Mouse (Mus musculus): ENCODE results near the gene Gm5447.

Gene Gm5447

DNA sequence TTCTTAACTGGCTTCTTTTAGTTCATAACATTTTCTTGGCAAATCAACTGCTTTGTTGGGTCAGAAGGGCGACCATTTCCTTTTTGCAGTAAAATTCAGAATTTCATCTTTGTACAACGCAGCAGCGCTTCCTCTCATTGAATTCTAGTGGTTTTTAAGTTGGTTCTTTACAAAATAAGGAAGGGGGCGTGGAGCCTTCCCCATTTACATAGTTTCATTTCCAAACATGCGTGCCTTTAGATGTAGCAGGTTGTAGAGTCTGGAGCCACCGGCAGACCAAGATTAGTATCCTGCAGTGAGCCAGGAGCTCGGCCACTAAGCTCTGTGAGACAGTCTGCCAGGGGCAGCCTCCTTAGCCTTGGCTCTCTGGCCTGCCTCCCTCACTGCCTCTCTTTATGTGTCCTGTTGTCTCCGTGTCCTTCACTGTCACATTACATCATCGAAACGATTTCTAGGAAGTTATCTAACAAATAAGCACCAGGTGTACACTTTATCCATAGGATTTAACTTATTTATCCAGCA lies 13.0 kb downstream of the Gm5447 start:
- no peak for DNase-seq (ENCODE audit: low read depth, low spot score)

DNA sequence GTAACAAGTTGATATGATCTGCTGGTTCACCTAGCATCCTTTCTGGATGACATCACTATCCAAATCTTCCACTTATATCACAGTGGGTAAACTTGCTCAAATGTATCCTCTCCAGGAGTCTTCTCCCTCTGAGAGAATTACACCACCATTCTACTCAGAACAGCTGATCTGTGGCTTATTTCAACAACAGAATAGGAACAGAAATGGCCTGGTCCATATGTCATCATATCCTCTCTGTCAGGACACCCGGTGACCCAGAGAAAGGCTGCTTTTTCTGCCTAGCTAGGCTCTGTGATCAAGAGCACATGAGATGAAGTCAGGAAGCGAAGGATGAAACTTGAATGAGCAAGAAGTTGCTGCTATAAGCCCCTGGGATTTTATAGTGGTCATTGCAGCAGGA lies 13.7 kb downstream of the Gm5447 start:
- no peak for DNase-seq (ENCODE audit: low read depth, low spot score)

DNA sequence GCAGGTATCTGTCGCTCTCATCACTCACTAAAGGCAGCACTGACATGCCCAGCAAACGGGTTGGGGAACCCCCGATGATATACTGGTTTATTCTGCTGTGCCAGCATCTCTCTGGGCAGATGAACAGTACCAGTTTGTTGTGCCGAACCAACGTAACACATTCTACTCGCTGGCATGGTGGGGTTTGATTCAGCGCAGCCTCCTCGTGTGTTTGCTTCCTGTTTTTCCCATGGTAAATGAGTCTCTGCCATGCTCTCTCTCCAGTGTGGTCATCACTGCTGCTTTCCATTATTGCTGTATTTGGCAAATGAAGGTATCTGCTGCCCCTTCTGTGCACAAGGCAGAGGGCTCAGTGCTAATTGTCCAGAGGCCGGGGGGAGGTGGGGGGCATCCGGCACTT lies 15.7 kb downstream of the Gm5447 start:
- DNase-seq (ENCODE audit: low read depth, low spot score) = no peak

DNA sequence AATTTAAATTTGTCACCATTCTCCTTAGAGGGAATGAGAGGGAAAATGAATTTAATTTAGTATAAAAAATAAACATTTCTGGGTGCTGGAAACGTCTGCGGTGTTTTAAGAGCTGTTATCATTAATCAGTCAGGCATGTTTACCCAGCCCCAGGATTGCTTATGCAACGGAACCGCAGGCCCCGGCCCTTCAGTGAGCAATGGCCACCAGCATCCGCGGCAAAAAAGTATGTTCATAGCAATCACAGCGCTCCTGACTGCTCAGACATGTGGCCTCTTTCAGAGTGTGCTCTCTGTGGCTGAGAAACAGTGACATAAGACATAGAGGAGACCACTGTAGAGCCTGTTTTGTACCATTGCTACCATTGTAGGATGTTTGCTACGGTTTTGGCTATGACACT lies 16.2 kb downstream of the Gm5447 start:
- DNase-seq (ENCODE audit: low read depth, low spot score) = no peak

DNA sequence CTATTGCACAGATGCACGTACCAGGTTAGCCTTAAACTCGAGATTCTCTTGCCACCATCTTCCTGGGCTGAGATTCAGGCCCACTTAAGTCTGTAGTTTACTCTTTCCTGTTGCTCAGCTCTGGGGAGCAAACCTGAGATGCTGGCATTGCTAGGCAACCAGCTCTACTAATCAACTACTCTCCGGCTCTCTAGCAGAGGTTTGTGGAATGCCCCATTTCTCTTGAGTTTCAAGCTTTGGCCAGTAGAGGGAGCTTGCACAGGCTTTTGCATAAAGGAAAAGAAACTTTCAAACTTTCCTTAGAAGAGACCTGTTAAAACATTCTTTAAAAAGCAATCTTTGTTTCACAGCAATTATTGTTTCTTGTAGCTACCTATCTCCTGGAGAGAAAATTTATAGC lies 19.8 kb downstream of the Gm5447 start:
- DNase-seq (ENCODE audit: low read depth, low spot score) = peak; percentile 60

DNA sequence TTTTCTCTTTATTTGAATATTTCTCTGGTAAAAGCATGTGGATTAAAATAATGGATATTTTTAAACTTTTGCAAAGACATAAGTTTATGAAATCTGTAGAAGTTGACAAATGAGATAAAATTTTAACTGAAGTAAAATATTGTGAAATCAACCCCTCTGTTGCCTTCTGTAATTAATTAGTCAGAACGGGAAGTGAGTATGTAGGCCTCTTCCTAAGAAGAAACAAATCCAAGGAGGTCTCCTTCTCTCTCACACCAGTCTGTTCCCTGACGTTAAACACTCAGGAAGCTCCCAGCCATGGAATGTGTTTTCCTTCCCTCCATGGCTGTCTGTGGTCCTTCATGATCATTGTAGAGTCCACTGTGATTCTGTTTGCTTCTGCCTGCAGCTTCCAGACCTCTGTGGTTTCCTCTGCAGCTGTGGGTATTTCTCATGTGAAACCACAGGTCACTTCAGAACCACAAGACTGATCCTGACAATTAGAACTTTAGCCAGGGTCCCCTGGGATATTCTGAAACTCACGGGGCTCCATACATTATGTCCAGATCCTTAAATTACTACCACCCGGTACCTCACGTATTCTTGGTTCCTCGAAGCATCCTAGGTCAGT lies 20.4 kb downstream of the Gm5447 start:
- no peak for DNase-seq (ENCODE audit: low read depth, low spot score)

DNA sequence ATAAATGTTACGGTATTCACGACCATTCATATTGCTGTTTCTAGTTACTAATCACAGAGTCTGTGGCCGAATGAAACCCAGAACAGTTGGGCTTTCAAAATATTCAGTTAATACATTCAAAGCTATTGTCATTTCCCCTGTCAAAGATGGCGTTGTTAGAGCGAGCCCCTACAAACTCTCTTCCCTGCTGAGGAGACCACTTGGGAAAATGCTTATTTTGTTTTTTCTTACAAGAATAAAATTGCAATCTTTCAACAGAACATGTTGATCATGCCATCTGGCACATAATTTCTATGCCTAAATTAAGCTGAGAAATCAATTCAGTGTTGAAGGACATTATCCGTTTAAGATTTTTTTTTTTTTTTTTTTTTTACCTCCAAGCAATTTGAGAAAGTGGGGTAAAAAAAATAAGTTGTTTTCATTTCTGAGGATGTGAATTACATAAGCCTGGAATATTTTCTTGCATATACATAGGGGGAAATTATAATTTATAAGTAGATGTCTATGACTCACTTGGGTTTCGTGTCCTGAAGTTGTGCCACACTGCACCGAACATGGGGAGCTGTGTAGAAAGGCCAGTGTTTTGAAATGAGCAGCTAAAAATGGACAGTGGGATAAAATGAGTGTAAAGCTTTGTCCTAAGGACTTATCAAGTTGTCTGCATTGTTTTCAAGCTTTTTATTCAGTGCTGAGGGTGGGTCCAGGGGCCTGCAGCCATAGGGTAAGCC lies 23.7 kb downstream of the Gm5447 start:
- DNase-seq (ENCODE audit: low read depth, low spot score) = no peak

DNA sequence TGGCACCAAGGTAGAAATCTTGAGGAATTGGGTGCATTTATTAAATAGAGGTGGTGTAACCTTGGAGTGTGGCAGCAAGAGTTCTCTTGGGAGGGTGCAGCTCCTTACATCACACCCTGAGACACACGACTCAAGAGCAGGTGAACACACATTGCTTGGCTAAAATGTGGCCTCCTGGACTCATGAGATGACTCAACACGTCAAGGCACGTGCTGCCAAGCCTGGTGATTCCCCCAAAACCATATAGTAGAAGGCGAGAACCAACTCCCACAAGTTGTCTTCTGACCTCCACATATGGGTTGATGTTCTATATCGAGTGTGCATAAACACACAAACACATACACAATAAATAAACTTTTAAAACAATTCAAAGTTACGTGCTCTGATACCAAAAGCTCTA lies 25.8 kb downstream of the Gm5447 start:
- DNase-seq (ENCODE audit: low read depth, low spot score) = no peak

DNA sequence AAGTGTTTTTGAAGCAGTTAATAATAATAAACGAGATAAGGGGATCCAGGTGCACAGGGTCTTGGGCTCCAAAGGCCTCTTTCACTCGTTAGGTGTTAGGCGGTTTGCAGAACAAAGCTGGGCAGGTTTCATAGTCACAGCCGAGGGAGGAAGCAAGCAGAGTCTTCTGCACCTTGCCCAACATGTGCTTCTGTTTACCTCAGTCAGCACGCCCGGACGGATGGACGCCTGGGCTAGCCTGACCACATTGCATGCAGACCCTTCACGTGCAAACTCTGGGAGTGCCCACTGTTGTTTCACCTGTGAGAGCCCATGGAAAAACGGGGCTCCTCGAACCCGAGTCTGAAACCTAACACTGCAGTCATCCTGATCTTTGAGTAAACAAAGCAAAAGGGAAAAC lies 30.5 kb downstream of the Gm5447 start:
- DNase-seq (ENCODE audit: low read depth, low spot score) = no peak

DNA sequence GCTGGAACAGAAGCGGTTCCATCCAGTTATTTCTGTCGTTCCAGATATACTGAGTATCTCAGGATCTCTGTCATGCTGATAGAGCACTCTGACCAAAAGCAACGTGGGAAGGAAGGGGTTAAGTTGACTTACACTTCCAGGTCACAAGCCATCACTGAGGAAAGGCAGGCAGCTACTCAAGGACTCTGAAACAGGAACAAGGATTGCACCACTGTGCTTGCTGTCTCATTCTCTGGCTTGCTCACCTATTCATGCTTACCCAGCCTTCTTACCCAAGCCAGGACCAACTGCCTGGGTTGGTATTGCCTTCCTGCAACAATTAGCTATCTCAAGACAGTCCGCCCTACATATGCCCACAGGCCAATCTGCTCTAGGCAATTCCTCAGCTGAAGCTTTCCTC lies 31.0 kb downstream of the Gm5447 start:
- DNase-seq (ENCODE audit: low read depth, low spot score) = no peak

DNA sequence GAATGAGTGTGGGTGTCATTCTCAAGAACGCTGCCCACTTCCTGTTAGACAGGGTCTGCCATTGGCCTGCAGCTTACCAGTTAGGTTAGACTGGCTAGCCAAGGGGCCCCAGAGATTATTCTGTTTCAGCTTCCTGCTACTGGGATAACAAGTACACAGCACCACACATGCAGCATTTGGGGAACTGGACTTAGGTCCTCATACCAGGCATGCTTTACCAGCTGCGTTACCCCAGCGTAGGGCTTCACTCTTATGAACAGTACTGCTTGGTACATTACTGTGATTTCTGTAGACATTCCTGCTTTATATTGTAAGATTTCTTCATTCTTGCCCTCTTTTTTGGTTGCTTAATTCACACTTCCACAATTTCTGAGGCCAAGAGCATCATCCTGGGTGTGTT lies 43.5 kb downstream of the Gm5447 start:
- DNase-seq (ENCODE audit: low read depth, low spot score) = no peak

DNA sequence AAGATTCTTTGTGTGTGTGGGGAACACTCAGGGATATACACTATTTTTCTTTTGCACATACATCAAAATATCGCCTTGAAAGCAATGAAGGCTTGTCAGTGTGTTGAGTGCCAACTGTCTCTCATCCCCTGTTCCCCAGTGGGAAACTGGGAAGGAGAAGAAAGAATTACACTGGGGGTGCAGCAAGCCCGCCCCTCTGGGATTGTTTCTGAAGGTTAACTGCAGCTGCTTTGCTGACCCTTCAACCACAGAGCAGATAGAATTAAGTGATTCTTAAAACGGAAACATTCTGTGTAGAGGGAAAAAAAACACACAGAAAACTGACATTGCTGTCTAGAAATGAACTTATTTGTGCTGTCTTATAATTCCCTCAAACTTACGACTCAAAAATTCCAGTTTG lies 47.5 kb downstream of the Gm5447 start:
- no peak for DNase-seq (ENCODE audit: low read depth, low spot score)

DNA sequence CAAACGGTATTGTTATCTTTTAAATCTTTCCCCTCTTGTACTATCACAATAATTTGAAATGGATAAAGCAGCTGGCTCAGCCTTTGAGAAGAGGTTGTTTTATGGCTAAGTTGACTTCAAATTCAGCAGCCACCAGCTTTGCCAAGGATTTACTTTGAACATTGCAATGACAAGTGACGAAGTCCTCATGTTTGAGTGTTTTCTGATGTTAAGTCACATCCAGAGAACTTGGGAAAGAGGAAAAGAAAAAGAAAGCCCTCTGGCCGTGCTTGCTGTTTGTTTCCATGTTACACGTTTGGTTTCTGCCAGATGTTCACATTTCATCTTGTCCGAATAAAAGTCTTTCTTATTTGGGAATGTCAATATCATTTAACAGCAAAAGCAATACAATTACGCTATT lies 47.9 kb downstream of the Gm5447 start:
- no peak for DNase-seq (ENCODE audit: low read depth, low spot score)

DNA sequence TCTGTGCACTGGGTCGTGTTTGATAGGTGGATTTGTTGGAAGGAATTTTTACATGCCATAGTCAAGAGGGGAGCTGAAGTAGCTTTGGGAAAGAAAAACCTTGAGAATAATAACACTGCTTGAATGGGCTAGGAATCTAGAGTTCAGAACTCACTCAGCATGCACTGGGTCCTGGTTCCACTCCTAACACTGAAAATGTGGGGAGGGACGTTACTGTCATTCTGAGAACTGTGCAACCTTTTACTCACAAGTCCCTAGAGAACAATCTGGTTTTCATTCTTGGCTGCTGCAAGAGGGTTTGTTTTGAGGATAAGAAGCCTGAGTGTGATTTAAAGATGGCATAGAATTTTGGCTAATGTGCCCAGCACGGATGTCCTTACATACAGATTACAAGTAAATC lies 49.7 kb downstream of the Gm5447 start:
- no peak for DNase-seq (ENCODE audit: low read depth, low spot score)
